Mouse (Mus musculus) liver, adult 2 months (tissue): Measurements from ENCODE around the gene Ppm1k.

Source experiments
- CTCF ChIP-seq: fragments of 200-500 bp; IDR thresholded peaks from 2 replicates; pipeline ENCODE4 v1.5.1; 2011; ENCODE audit warnings: low read depth, low read length, control low read depth
- POLR2A ChIP-seq: fragments of 200-500 bp; IDR thresholded peaks from 2 replicates; pipeline ENCODE4 v1.6.1; 2011; ENCODE audit warnings: low read length, control low read depth; ENCODE audit not compliant: insufficient read depth; ENCODE audit errors: extremely low read depth

GRCm38 (mm10) chr6:57537887-57538286, 2.6 kb upstream of the Ppm1k start:
- TF ChIP-seq POLR2A (no peak), CTCF (no peak)
